Mouse (Mus musculus): ENCODE results near the gene Actn4. TPM values are rescaled to one million over a fixed set of nuclear protein-coding genes. Genes with fewer than 3 reads are reported as not detected.
A peak's percentile ranks its signal among the peaks of the same experiment; 100 is the strongest.

The Actn4 gene
- polyA plus RNA-seq, 1 experiment from 2014 or later: 260 TPM

GRCm38 (mm10) chr7:28990766-28991273 is 28.7 kb upstream of the Actn4 start:
- no peaks in the 10 kb centered on the region for H3K27me3 ChIP-seq (ENCODE audit: control insufficient read depth, insufficient read depth, low read length)
- ATAC-seq (replicated peaks; ENCODE audit: extremely low read depth, insufficient read depth, low FRiP score): no peak

GRCm38 (mm10) chr7:28985207-28985606 is 23.1 kb upstream of the Actn4 start:
- H3K27ac ChIP-seq (ENCODE audit: low read length): no peak overlapping the region
- H3K4me1 ChIP-seq (ENCODE audit: control insufficient read depth, insufficient read depth, low read length): peaks cover 11% of the 10 kb centered on the region
- no peak overlapping the region for H3K9ac ChIP-seq (ENCODE audit: low read length)
- H3K9me3 ChIP-seq (replicated peaks; ENCODE audit: control insufficient read depth, low read length): no peaks in the 10 kb centered on the region
- H3K4me2 ChIP-seq (ENCODE audit: low read depth, low read length): no peak overlapping the region
- ATAC-seq (replicated peaks; ENCODE audit: extremely low read depth, insufficient read depth, low FRiP score): no peak
- 68% methylated on average over 7 of the region's 7 CpGs for WGBS
- H3K27me3 ChIP-seq (ENCODE audit: control insufficient read depth, insufficient read depth, low read length): no peaks in the 10 kb centered on the region
- H3K36me3 ChIP-seq (ENCODE audit: control insufficient read depth, insufficient read depth): no peaks in the 10 kb centered on the region
- H3K4me3 ChIP-seq (ENCODE audit: low read length): no peak overlapping the region

More at GRCm38 (mm10) chr7:28990766-28991273, 28.7 kb upstream of the Actn4 start:
- Histone ChIP-seq H3K9ac (ENCODE audit: low read length) (no peak overlapping the region), H3K4me1 (ENCODE audit: control insufficient read depth, insufficient read depth, low read length) (no peaks in the 10 kb centered on the region), H3K4me3 (ENCODE audit: low read length) (no peak overlapping the region), H3K9me3 (replicated peaks; ENCODE audit: control insufficient read depth, low read length) (0 out of 2 replicates have a peak, but pooled peaks cover 2% of the 10 kb centered on the region), H3K4me2 (ENCODE audit: low read depth, low read length) (no peak overlapping the region), H3K27ac (ENCODE audit: low read length) (no peak overlapping the region), H3K36me3 (ENCODE audit: control insufficient read depth, insufficient read depth) (no peaks in the 10 kb centered on the region)
- WGBS: 48% methylated on average over 13 of the region's 14 CpGs

- ATAC-seq (replicated peaks; ENCODE audit: extremely low read depth, insufficient read depth, low FRiP score): no peak
- H3K4me2 ChIP-seq (ENCODE audit: low read depth, low read length): no peak overlapping the region
- no peak overlapping the region for H3K4me3 ChIP-seq (ENCODE audit: low read length)
- H3K9ac ChIP-seq (ENCODE audit: low read length): no peak overlapping the region
- H3K27ac ChIP-seq (ENCODE audit: low read length): no peak overlapping the region
- H3K4me1 ChIP-seq (ENCODE audit: control insufficient read depth, insufficient read depth, low read length): peaks cover 11% of the 10 kb centered on the region
- H3K9me3 ChIP-seq (replicated peaks; ENCODE audit: control insufficient read depth, low read length): no peaks in the 10 kb centered on the region
- H3K27me3 ChIP-seq (ENCODE audit: control insufficient read depth, insufficient read depth, low read length): no peaks in the 10 kb centered on the region
- H3K36me3 ChIP-seq (ENCODE audit: control insufficient read depth, insufficient read depth): 0 out of 2 replicates have a peak, but pooled peaks cover under 1% of the 10 kb centered on the region
- 95% methylated on average over 1 of the region's 1 CpGs for WGBS
Measured at GRCm38 (mm10) chr7:28984452-28984851, 22.3 kb upstream of the Actn4 start.

GRCm38 (mm10) chr7:28983849-28984248 is 21.7 kb upstream of the Actn4 start:
- H3K4me1 ChIP-seq (ENCODE audit: control insufficient read depth, insufficient read depth, low read length): peaks cover 11% of the 10 kb centered on the region
- no peak overlapping the region; the same call in 1 of the 2 replicates for H3K4me2 ChIP-seq (ENCODE audit: low read depth, low read length)
- no peaks in the 10 kb centered on the region for H3K27me3 ChIP-seq (ENCODE audit: control insufficient read depth, insufficient read depth, low read length)
- H3K9ac ChIP-seq (ENCODE audit: low read length): no peak overlapping the region
- ATAC-seq (replicated peaks; ENCODE audit: extremely low read depth, insufficient read depth, low FRiP score): no peak
- 64% methylated on average over 4 of the region's 4 CpGs for WGBS
- H3K36me3 ChIP-seq (ENCODE audit: control insufficient read depth, insufficient read depth): peaks cover 6% of the 10 kb centered on the region; the same call in 1 of the 2 replicates
- H3K27ac ChIP-seq (ENCODE audit: low read length): no peak overlapping the region
- H3K9me3 ChIP-seq (replicated peaks; ENCODE audit: control insufficient read depth, low read length): no peaks in the 10 kb centered on the region
- H3K4me3 ChIP-seq (ENCODE audit: low read length): no peak overlapping the region

GRCm38 (mm10) chr7:28983141-28983564 is 21.0 kb upstream of the Actn4 start:
- ATAC-seq (replicated peaks; ENCODE audit: extremely low read depth, insufficient read depth, low FRiP score): no peak
- Histone ChIP-seq H3K9me3 (replicated peaks; ENCODE audit: control insufficient read depth, low read length) (no peaks in the 10 kb centered on the region), H3K4me1 (ENCODE audit: control insufficient read depth, insufficient read depth, low read length) (peaks cover 11% of the 10 kb centered on the region), H3K27ac (ENCODE audit: low read length) (peak overlapping the region; percentile 86; the same call in 1 of the 2 replicates), H3K4me3 (ENCODE audit: low read length) (peak overlapping the region; percentile 80), H3K27me3 (ENCODE audit: control insufficient read depth, insufficient read depth, low read length) (no peaks in the 10 kb centered on the region), H3K36me3 (ENCODE audit: control insufficient read depth, insufficient read depth) (peaks cover 13% of the 10 kb centered on the region; the same call in 1 of the 2 replicates), H3K9ac (ENCODE audit: low read length) (peak overlapping the region; percentile 81), H3K4me2 (ENCODE audit: low read depth, low read length) (peak overlapping the region; percentile 73)
- WGBS: 57% methylated on average over 11 of the region's 11 CpGs

- ATAC-seq (replicated peaks; ENCODE audit: extremely low read depth, insufficient read depth, low FRiP score): peak; percentile 35
- Histone ChIP-seq H3K4me1 (ENCODE audit: control insufficient read depth, insufficient read depth, low read length) (peaks cover 11% of the 10 kb centered on the region), H3K27me3 (ENCODE audit: control insufficient read depth, insufficient read depth, low read length) (no peaks in the 10 kb centered on the region), H3K9me3 (replicated peaks; ENCODE audit: control insufficient read depth, low read length) (no peaks in the 10 kb centered on the region), H3K4me3 (ENCODE audit: low read length) (peak overlapping the region; percentile 80), H3K27ac (ENCODE audit: low read length) (peak overlapping the region; percentile 86), H3K36me3 (ENCODE audit: control insufficient read depth, insufficient read depth) (peaks cover 18% of the 10 kb centered on the region), H3K9ac (ENCODE audit: low read length) (peak overlapping the region; percentile 81), H3K4me2 (ENCODE audit: low read depth, low read length) (peak overlapping the region; percentile 73)
- 13% methylated on average over 19 of the region's 19 CpGs for WGBS
Measured at GRCm38 (mm10) chr7:28982274-28983013, 20.3 kb upstream of the Actn4 start.

GRCm38 (mm10) chr7:28981651-28982273 is 19.6 kb upstream of the Actn4 start, which contains the start of the genes Eif3k and Map4k1:
Eif3k (minus strand) TSS chr7:28981864.
Map4k1 (plus strand) TSS chr7:28982050.
- no peaks in the 10 kb centered on the region for H3K9me3 ChIP-seq (replicated peaks; ENCODE audit: control insufficient read depth, low read length)
- under 1% methylated on average over 36 of the region's 36 CpGs for WGBS
- H3K27me3 ChIP-seq (ENCODE audit: control insufficient read depth, insufficient read depth, low read length): no peaks in the 10 kb centered on the region
- H3K9ac ChIP-seq (ENCODE audit: low read length): peak within 1 kb of the TSS; percentile 87
- peaks cover 24% of the 10 kb centered on the region for H3K36me3 ChIP-seq (ENCODE audit: control insufficient read depth, insufficient read depth)
- peak within 1 kb of the TSS; percentile 96 for H3K4me2 ChIP-seq (ENCODE audit: low read depth, low read length)
- peaks cover 11% of the 10 kb centered on the region for H3K4me1 ChIP-seq (ENCODE audit: control insufficient read depth, insufficient read depth, low read length)
- peak within 1 kb of the TSS; percentile 86 for H3K27ac ChIP-seq (ENCODE audit: low read length)
- peak within 1 kb of the TSS; percentile 80 for H3K4me3 ChIP-seq (ENCODE audit: low read length)
- ATAC-seq (replicated peaks; ENCODE audit: extremely low read depth, insufficient read depth, low FRiP score): peak; percentile 91

- H3K27me3 ChIP-seq (ENCODE audit: control insufficient read depth, insufficient read depth, low read length): no peaks in the 10 kb centered on the region
- no peak overlapping the region for H3K4me2 ChIP-seq (ENCODE audit: low read depth, low read length)
- peaks cover 45% of the 10 kb centered on the region for H3K36me3 ChIP-seq (ENCODE audit: control insufficient read depth, insufficient read depth)
- WGBS: 70% methylated on average over 9 of the region's 9 CpGs
- H3K4me1 ChIP-seq (ENCODE audit: control insufficient read depth, insufficient read depth, low read length): peaks cover 8% of the 10 kb centered on the region
- H3K4me3 ChIP-seq (ENCODE audit: low read length): no peak overlapping the region
- H3K27ac ChIP-seq (ENCODE audit: low read length): no peak overlapping the region
- no peak for ATAC-seq (replicated peaks; ENCODE audit: extremely low read depth, insufficient read depth, low FRiP score)
- H3K9me3 ChIP-seq (replicated peaks; ENCODE audit: control insufficient read depth, low read length): no peaks in the 10 kb centered on the region
- H3K9ac ChIP-seq (ENCODE audit: low read length): no peak overlapping the region
Measured at GRCm38 (mm10) chr7:28977556-28977955, 15.4 kb upstream of the Actn4 start.

GRCm38 (mm10) chr7:28973025-28973424 is 10.9 kb upstream of the Actn4 start:
- 78% methylated on average over 8 of the region's 8 CpGs for WGBS
- Histone ChIP-seq H3K36me3 (ENCODE audit: control insufficient read depth, insufficient read depth) (peaks cover 35% of the 10 kb centered on the region), H3K4me2 (ENCODE audit: low read depth, low read length) (no peak overlapping the region), H3K27me3 (ENCODE audit: control insufficient read depth, insufficient read depth, low read length) (no peaks in the 10 kb centered on the region), H3K4me1 (ENCODE audit: control insufficient read depth, insufficient read depth, low read length) (peaks cover 17% of the 10 kb centered on the region), H3K27ac (ENCODE audit: low read length) (no peak overlapping the region), H3K9ac (ENCODE audit: low read length) (no peak overlapping the region), H3K9me3 (replicated peaks; ENCODE audit: control insufficient read depth, low read length) (no peaks in the 10 kb centered on the region), H3K4me3 (ENCODE audit: low read length) (no peak overlapping the region)
- no peak for ATAC-seq (replicated peaks; ENCODE audit: extremely low read depth, insufficient read depth, low FRiP score)

All from heart, embryonic 16.5 days (tissue).